Mouse (Mus musculus): Measurements from ENCODE around the gene Polg2. TPM values are rescaled to one million over a fixed set of nuclear protein-coding genes. Genes with fewer than 3 reads are reported as not detected.
"Not testable (repeated sequence)": the region's sequence is repeated elsewhere in the genome, so short reads cannot be mapped to it uniquely, and the experiment has no call there.

Gene Polg2
- polyA plus RNA-seq, 1 experiment, result not detected

DNA sequence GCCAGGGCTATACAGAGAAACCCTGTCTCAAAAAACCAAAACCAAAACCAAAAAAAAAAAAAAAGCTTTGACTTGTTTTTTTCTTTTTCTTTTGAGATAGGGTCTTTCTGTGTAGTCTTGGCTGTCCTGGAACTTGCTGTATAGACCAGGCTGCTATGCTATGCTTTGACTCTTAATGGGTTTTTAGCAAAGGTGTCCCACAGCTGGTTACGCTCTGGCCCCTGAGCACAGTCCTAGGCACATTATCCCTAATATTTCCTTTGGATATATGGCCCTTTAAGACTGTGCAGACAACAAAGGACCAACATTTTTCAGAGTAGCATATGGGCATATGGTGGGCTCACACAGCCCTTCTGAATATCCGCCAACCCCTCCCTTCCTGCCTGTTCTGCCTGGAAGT, 40.2 kb downstream of the Polg2 start:
- Histone ChIP-seq H3K4me1 (ENCODE audit: control insufficient read depth, insufficient read depth, low read length) (peaks cover 28% of the 10 kb centered on the region), H3K27ac (ENCODE audit: insufficient read depth, low read depth, low read length) (no peak overlapping the region), H3K4me3 (ENCODE audit: insufficient read depth, low read depth, low read length) (no peak overlapping the region)
- no peak for TF ChIP-seq POLR2A (IDR thresholded peaks at IDR 0.05; ENCODE audit: insufficient read depth, low read depth, low read length)
- TF ChIP-seq CTCF (IDR thresholded peaks at IDR 0.05; ENCODE audit: insufficient read depth, low read depth, low read length), result no peak
- WGBS, result 91% methylated on average over 2 of the region's 2 CpGs

DNA sequence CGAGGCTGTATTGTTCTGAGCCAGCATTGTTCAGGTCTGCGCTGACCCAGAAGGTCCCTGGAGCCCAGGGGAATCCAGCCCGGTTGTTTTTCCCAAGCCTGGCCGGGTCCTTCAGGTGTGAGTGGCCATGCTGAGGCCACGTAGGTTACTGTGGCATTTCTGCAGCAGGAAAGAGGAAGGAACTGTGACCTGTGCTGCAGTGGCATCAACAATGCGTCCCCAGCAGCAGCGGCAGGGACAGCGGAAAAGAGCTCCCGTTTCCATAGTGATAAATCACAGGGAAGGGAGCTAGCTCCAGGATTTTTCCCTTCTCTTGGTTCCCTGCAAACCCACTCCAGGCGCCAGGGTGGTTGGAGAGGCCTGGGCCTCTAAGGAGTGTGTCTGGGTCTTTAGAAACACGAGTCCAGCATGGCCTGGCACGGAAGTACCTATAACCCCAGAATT, 42.1 kb downstream of the Polg2 start:
- TF ChIP-seq CTCF (IDR thresholded peaks at IDR 0.05; ENCODE audit: insufficient read depth, low read depth, low read length) (no peak), POLR2A (IDR thresholded peaks at IDR 0.05; ENCODE audit: insufficient read depth, low read depth, low read length) (no peak)
- Histone ChIP-seq H3K27ac (ENCODE audit: insufficient read depth, low read depth, low read length) (peak overlapping the region; percentile 84), H3K4me3 (ENCODE audit: insufficient read depth, low read depth, low read length) (no peak overlapping the region), H3K4me1 (ENCODE audit: control insufficient read depth, insufficient read depth, low read length) (peaks cover 28% of the 10 kb centered on the region)
- WGBS, result 10% methylated on average over 12 of the region's 12 CpGs

DNA sequence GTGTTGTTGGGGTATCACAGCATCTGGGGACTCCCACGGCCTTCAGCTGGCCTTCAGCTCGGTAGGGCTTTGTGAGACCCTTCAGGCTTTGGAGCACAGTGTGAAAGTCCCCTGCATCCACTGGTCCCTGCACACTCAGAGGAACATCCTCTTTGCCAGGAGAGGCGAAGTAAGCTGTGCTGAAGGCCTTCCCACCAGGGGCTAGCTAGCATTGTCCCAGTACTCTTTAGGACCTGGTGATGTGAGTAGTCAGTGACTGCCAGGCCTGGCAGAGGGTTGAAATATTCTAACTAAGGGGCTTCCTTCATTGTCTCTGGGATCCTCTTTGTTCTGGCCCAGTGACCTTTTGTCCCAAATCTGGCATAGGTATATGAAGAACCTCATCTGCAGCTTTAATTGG, 42.7 kb downstream of the Polg2 start:
- no peak for TF ChIP-seq CTCF (IDR thresholded peaks at IDR 0.05; ENCODE audit: insufficient read depth, low read depth, low read length)
- 50% methylated on average over 3 of the region's 3 CpGs for WGBS
- H3K4me1 ChIP-seq (ENCODE audit: control insufficient read depth, insufficient read depth, low read length), result peaks cover 25% of the 10 kb centered on the region
- H3K4me3 ChIP-seq (ENCODE audit: insufficient read depth, low read depth, low read length), result no peak overlapping the region
- peak overlapping the region; percentile 84 for H3K27ac ChIP-seq (ENCODE audit: insufficient read depth, low read depth, low read length)

DNA sequence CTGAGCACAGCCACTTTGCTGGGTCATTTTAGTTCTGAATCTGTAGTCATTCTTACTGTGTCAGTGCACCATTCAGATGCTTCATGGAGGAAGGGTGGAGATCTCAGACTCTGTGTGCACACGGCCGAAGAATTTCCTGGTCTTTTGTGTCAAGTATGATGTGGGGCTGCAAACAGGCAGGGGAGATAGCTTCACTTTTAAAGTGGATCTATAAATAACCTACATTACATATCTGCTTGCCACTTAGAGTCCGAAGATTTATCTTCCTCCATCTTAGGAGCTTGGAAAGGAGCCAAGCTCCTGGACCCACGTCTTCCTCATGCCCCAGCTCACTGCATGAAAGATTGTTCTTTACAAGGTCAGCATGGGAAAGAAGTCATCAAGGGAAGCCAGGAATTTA, 48.6 kb downstream of the Polg2 start:
- no peak overlapping the region for H3K4me3 ChIP-seq (ENCODE audit: insufficient read depth, low read depth, low read length)
- WGBS, result 82% methylated on average over 4 of the region's 4 CpGs
- no peak overlapping the region for H3K27ac ChIP-seq (ENCODE audit: insufficient read depth, low read depth, low read length)
- no peaks in the 10 kb centered on the region for H3K4me1 ChIP-seq (ENCODE audit: control insufficient read depth, insufficient read depth, low read length)
- no peak for TF ChIP-seq CTCF (IDR thresholded peaks at IDR 0.05; ENCODE audit: insufficient read depth, low read depth, low read length)
- TF ChIP-seq POLR2A (IDR thresholded peaks at IDR 0.05; ENCODE audit: insufficient read depth, low read depth, low read length), result no peak

DNA sequence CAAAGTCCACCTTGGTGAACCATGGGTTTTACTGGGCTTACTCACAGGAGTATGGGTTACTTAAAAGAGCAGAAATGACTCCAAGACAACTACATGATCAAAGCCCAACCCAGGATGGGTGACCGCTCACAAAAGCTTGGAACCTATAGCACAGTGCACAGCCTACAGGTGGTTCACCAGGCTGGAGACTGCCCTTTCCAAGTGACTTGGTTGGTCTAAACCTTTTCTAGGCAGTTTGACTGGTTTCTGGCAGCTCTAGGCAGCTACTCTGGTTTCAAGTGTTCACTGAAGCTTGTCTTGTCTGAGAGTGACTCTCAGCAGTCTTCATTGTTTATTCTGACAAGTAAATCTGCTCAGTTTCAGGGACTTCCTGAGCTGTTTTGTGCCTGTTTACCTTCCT, 49.7 kb downstream of the Polg2 start:
- H3K4me3 ChIP-seq (ENCODE audit: insufficient read depth, low read depth, low read length), result no peak overlapping the region
- WGBS, result 97% methylated on average over 1 of the region's 1 CpGs
- no peaks in the 10 kb centered on the region for H3K4me1 ChIP-seq (ENCODE audit: control insufficient read depth, insufficient read depth, low read length)
- no peak overlapping the region for H3K27ac ChIP-seq (ENCODE audit: insufficient read depth, low read depth, low read length)
- TF ChIP-seq POLR2A (IDR thresholded peaks at IDR 0.05; ENCODE audit: insufficient read depth, low read depth, low read length) (no peak), CTCF (IDR thresholded peaks at IDR 0.05; ENCODE audit: insufficient read depth, low read depth, low read length) (no peak)

DNA sequence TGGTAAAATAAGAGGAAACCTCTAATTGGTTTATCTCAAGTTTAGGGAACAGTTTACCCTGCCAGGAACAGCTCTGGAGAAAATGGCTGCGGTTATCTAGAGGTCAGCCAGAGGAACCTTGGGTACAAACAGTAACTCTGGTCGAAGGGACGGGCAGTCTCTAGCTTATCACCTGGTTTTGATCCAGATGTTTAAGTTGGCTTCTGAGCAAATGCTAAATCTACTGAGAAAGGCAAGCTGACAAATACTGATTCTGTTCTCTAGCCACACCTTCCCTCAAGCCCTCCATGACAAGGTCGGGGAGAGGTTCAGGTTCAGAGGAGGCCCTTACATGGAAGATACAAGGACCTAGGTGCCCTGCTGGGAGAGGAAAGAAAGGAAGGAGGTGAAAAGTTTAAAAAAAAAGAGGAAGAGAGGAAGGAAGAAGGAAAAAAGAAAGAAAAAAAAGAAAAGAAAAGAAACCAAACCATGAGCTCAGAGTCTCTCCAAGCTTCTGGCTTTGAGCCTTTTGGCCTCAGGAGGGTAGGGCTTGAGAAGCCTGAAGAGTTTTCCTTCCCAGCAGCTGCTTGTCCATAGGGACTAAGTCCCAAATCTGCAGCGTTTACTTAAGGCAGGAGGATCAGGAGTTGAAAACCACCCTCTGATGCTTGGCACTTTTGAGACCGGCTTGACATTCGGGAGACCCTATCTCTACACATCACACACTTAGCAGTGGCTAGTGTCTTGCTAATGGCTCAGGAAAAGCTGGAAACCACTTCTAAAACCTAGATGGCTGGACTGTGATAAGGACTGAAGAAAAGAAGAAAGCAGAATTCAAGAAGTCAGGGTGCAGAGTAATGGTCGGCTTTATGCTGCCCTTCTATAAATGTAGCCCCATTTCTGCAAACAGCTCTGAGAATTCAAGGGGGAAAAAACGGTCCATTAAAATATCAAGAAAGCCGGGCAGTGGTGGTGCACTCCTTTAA, 50.7 kb downstream of the Polg2 start:
- 88% methylated on average over 10 of the region's 10 CpGs for WGBS
- TF ChIP-seq CTCF (IDR thresholded peaks at IDR 0.05; ENCODE audit: insufficient read depth, low read depth, low read length) (no peak), POLR2A (IDR thresholded peaks at IDR 0.05; ENCODE audit: insufficient read depth, low read depth, low read length) (no peak)
- no peak overlapping the region for H3K4me3 ChIP-seq (ENCODE audit: insufficient read depth, low read depth, low read length)
- 0 out of 2 replicates have a peak, but pooled peaks cover under 1% of the 10 kb centered on the region for H3K4me1 ChIP-seq (ENCODE audit: control insufficient read depth, insufficient read depth, low read length)
- no peak overlapping the region for H3K27ac ChIP-seq (ENCODE audit: insufficient read depth, low read depth, low read length)

DNA sequence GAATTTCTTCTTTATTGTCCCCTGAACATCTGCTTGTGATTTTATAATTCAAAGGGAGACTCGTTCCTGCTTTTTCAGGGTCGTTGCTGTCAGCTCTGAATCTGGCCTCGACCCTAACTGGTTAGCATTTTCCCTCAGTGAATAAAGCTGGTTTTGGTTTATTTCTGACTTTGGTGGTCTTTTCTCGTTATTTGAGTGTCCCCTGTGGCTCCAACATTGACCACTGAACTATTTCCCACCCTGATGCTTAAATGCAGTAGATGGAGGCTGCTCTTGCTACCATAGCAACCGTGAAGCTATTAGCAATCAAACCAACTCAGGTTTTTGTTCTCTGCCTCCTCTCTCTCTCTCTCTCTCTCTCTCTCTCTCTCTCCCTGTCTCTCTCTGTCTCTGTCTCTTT, 51.4 kb downstream of the Polg2 start:
- Histone ChIP-seq H3K27ac (ENCODE audit: insufficient read depth, low read depth, low read length) (no peak overlapping the region), H3K4me3 (ENCODE audit: insufficient read depth, low read depth, low read length) (no peak overlapping the region), H3K4me1 (ENCODE audit: control insufficient read depth, insufficient read depth, low read length) (peaks cover 3% of the 10 kb centered on the region; the same call in 1 of the 2 replicates)
- TF ChIP-seq POLR2A (IDR thresholded peaks at IDR 0.05; ENCODE audit: insufficient read depth, low read depth, low read length), result no peak
- no peak for TF ChIP-seq CTCF (IDR thresholded peaks at IDR 0.05; ENCODE audit: insufficient read depth, low read depth, low read length)
- WGBS, result 30% methylated on average over 5 of the region's 5 CpGs

DNA sequence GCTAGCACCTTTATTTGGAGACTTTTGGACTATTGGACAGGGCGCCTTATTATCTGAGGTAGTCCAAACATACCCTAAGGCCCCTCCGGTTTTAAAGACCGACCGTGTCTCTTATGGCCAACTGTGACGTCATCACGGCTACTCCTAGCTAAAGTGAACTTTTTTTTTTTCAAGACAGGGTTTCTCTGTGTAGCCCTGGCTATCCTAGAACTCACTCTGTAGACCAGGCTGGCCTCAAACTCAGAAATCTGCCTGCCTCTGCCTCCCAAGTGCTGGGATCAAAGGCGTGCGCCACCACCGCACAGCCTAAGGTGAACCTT, 54.5 kb downstream of the Polg2 start:
- H3K27ac ChIP-seq (ENCODE audit: insufficient read depth, low read depth, low read length); H3K4me3 ChIP-seq (ENCODE audit: insufficient read depth, low read depth, low read length); H3K4me1 ChIP-seq (ENCODE audit: control insufficient read depth, insufficient read depth, low read length): not testable (repeated sequence)
- WGBS, result 97% methylated on average over 9 of the region's 9 CpGs

DNA sequence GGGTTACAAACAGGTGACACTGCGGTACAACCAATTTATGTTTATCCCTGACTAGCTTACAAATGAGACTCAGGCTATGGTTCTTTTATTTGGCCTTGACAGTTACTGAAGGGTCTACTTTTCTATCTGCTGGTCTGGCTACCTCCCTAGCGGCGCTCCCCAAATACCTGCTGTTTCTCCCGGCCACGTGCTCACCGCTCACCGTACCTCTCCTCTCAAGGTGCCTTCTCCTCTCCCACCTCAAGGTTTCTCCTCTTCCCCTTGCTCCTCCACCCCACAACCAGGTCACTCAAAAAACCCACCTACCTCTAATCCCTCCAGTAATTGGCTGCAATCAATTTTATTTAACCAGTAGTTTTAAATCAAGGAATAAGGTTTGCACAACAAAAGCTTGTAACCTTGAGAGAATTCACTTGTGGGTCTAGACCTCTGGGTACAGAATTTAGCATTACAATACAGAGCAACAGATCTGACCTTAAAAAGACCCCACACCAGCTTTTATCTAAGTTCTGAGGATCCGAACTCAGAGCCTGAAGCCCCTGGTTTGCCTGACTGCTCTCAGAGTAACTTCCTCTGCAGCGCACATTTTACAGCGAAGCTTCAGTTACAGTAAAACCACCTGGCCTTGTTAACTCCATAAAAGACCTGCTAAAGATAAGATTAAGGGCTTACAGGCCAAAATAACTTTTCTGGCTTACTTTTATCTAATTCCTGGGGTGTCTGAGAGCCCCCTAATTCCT, 55.0 kb downstream of the Polg2 start:
- WGBS, result 95% methylated on average over 10 of the region's 10 CpGs
- TF ChIP-seq POLR2A (IDR thresholded peaks at IDR 0.05; ENCODE audit: insufficient read depth, low read depth, low read length) (no peak), CTCF (IDR thresholded peaks at IDR 0.05; ENCODE audit: insufficient read depth, low read depth, low read length) (no peak)
- Histone ChIP-seq H3K27ac (ENCODE audit: insufficient read depth, low read depth, low read length) (no peak overlapping the region), H3K4me1 (ENCODE audit: control insufficient read depth, insufficient read depth, low read length) (peaks cover 5% of the 10 kb centered on the region), H3K4me3 (ENCODE audit: insufficient read depth, low read depth, low read length) (no peak overlapping the region)

Data from olfactory bulb, adult 2 months (tissue).